Mouse (Mus musculus) embryo, embryonic 9.5 days (tissue): ENCODE measurements at regions not wholly inside any gene's neighbourhood (a gene's known extent, or its start where the extent isn't known, plus 50 kb on each side); places are given as distances from the start of the nearest gene placed in this dataset.
A peak's percentile ranks its signal among the peaks of the same experiment; 100 is the strongest.

ENCODE experiments used
- DNase-seq: peaks from one replicate; pipeline ENCODE4 v3.0.0-alpha.2; 2017; ENCODE audit errors: extremely low spot score

GRCm38 (mm10) chr2:137821344-137821916, 434.9 kb upstream of the Btbd3 start:
- no peak for DNase-seq

- DNase-seq, result no peak
These were observed 441.4 kb upstream of the Btbd3 start for GRCm38 (mm10) chr2:137814945-137815344.

- DNase-seq, result peak; percentile 37
These were observed 447.7 kb upstream of the Btbd3 start for GRCm38 (mm10) chr2:137808401-137809230.

- peak; percentile 5 for DNase-seq
These were observed 448.6 kb upstream of the Btbd3 start for GRCm38 (mm10) chr2:137807594-137808295.

- DNase-seq, result peak; percentile 4
These were observed 461.5 kb upstream of the Btbd3 start for GRCm38 (mm10) chr2:137794841-137795240.

GRCm38 (mm10) chr2:137784091-137784490, 472.3 kb upstream of the Btbd3 start:
- no peak for DNase-seq

- DNase-seq, result no peak
These were observed 478.9 kb upstream of the Btbd3 start for GRCm38 (mm10) chr2:137777430-137777829.

GRCm38 (mm10) chr2:137764785-137765184, 491.6 kb upstream of the Btbd3 start:
- no peak for DNase-seq

- no peak for DNase-seq
These were observed 496.9 kb upstream of the Btbd3 start for GRCm38 (mm10) chr2:137759455-137759854.

GRCm38 (mm10) chr2:137758389-137758788, 498.0 kb upstream of the Btbd3 start:
- DNase-seq, result no peak

GRCm38 (mm10) chr2:137757231-137758212, 498.8 kb upstream of the Btbd3 start:
- peak; percentile 8 for DNase-seq

- DNase-seq, result peak; percentile 9
These were observed 500.1 kb upstream of the Btbd3 start for GRCm38 (mm10) chr2:137756220-137756619.

- no peak for DNase-seq
These were observed 501.9 kb upstream of the Btbd3 start for GRCm38 (mm10) chr2:137754481-137754880.

GRCm38 (mm10) chr2:137732410-137732809, 524.0 kb upstream of the Btbd3 start:
- peak; percentile 38 for DNase-seq

- peak; percentile 43 for DNase-seq
These were observed 525.9 kb upstream of the Btbd3 start for GRCm38 (mm10) chr2:137730472-137730931.

- no peak for DNase-seq
These were observed 526.5 kb upstream of the Btbd3 start for GRCm38 (mm10) chr2:137729871-137730270.

- peak; percentile 19 for DNase-seq
These were observed 527.2 kb upstream of the Btbd3 start for GRCm38 (mm10) chr2:137729207-137729606.

GRCm38 (mm10) chr2:137723651-137724050, 532.7 kb upstream of the Btbd3 start:
- DNase-seq, result no peak

- no peak for DNase-seq
These were observed 534.5 kb upstream of the Btbd3 start for GRCm38 (mm10) chr2:137721767-137722424.

- no peak for DNase-seq
These were observed 540.5 kb upstream of the Btbd3 start for GRCm38 (mm10) chr2:137715891-137716290.

- peak; percentile 49 for DNase-seq
These were observed 549.8 kb upstream of the Btbd3 start for GRCm38 (mm10) chr2:137706528-137706988.
